11 mouse cellular contexts compared by ENCODE assay signal in the genomic region with DNA sequence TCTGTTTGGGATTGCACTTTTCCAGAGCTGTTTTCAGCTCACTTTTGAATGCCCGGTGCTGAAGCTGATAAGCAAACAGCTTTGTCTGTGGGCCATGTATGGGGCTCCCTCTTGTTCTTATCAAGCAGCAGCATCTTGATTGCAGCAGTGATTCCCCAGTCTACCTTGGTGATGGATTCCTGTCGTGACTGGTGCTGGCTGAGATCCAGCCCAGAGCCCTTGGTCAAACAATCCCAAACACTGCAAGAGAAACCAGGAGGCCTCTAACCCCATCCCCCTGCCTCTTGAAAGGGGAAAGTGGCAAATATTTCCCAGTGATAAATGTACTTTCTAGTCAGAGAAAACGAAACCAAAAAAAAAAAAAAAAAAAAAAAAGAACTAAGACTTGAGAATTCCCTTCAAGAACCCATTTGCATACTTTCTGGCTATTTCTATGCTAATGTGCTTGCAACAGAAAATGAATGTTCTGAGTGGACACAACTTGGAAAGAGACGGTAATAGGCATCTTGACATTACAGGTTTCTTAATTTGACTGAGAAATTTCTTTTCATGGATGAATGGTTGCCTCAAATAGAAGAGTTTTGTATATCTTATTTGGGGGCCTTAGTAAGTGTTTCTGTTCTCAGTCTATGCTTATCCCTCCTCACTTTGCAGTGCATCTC. TPM values are rescaled to one million over a fixed set of nuclear protein-coding genes. Genes with fewer than 3 reads are reported as not detected.
DNase-seq lines count a peak whose midpoint lies in the region; ATAC-seq and TF ChIP-seq lines count a peak whose summit lies in the region.
"Had no signal": no experiment of that assay in that cellular context is flagged by ENCODE, and none has a peak within 500 bp of the region (broad histone marks: within the 10 kb centered on the region; RNA-seq: fewer than 3 reads in every experiment).

No protein-coding gene starts in this region.

- WGBS in heart, embryonic 13.5 days = 22% methylated on average over 4 of the region's 4 CpGs
- 34% methylated on average over 4 of the region's 4 CpGs for WGBS in heart, adult 2 months
- 55% methylated on average over 4 of the region's 4 CpGs for WGBS in midbrain, embryonic 11.5 days
- 21% methylated on average over 4 of the region's 4 CpGs for WGBS in heart, embryonic 10.5 days

- H3K9me3 ChIP-seq in heart, embryonic 13.5 days = no peaks in the 10 kb centered on the region
- H3K9me3 ChIP-seq in midbrain, embryonic 11.5 days (ENCODE audit: control insufficient read depth, low read length) = no peaks in the 10 kb centered on the region
- no peaks in the 10 kb centered on the region for H3K9me3 ChIP-seq in heart, embryonic 10.5 days
- H3K9me3 ChIP-seq: limb, embryonic 12.5 days; midbrain, embryonic 10.5 days had no signal

- peak overlapping the region; percentile 16; the same call in 1 of the 2 replicates for H3K4me2 ChIP-seq in heart, embryonic 13.5 days
- no peak overlapping the region for H3K4me2 ChIP-seq in midbrain, embryonic 11.5 days
- H3K4me2 ChIP-seq: limb, embryonic 12.5 days had no signal

- no peak overlapping the region for H3K27ac ChIP-seq in heart, embryonic 13.5 days (replicated peaks)
- no peak overlapping the region for H3K27ac ChIP-seq in heart, adult 2 months
- H3K27ac ChIP-seq in midbrain, embryonic 11.5 days (ENCODE audit: low read depth, low read length) = no peak overlapping the region
- H3K27ac ChIP-seq in heart, embryonic 10.5 days = no peak overlapping the region
- H3K27ac ChIP-seq: limb, embryonic 12.5 days; midbrain, embryonic 10.5 days had no signal

- peaks cover 13% of the 10 kb centered on the region for H3K4me1 ChIP-seq in heart, embryonic 13.5 days
- H3K4me1 ChIP-seq in heart, adult 2 months (ENCODE audit: control insufficient read depth, insufficient read depth, low read length) = no peaks in the 10 kb centered on the region
- H3K4me1 ChIP-seq in midbrain, embryonic 11.5 days (ENCODE audit: control insufficient read depth, insufficient read depth, low read length) = no peaks in the 10 kb centered on the region
- peaks cover 12% of the 10 kb centered on the region; the same call in 1 of the 2 replicates for H3K4me1 ChIP-seq in heart, embryonic 10.5 days
- H3K4me1 ChIP-seq: limb, embryonic 12.5 days; midbrain, embryonic 10.5 days had no signal

- no peaks in the 10 kb centered on the region for H3K79me2 ChIP-seq in heart, adult 2 months (replicated peaks; ENCODE audit: control insufficient read depth, insufficient read depth, low read length)

- TF ChIP-seq CTCF in heart, adult 2 months (IDR thresholded peaks at IDR 0.05) = no peak

- ATAC-seq in heart, embryonic 13.5 days (ENCODE audit: extremely low read depth, insufficient number of reproducible peaks, low FRiP score, low TSS enrichment) = no peak
- ATAC-seq in midbrain, embryonic 11.5 days (ENCODE audit: low FRiP score) = no peak

- H3K4me3 ChIP-seq in heart, embryonic 13.5 days = no peak overlapping the region
- H3K4me3 ChIP-seq in heart, adult 2 months = no peak overlapping the region
- no peak overlapping the region for H3K4me3 ChIP-seq in midbrain, embryonic 11.5 days (ENCODE audit: low read depth, low read length)
- H3K4me3 ChIP-seq in heart, embryonic 10.5 days = no peak overlapping the region
- H3K4me3 ChIP-seq: limb, embryonic 12.5 days; midbrain, embryonic 10.5 days had no signal

- no peak overlapping the region for H3K9ac ChIP-seq in heart, embryonic 13.5 days
- H3K9ac ChIP-seq in heart, adult 2 months (ENCODE audit: low read depth, low read length) = no peak overlapping the region
- no peak overlapping the region for H3K9ac ChIP-seq in midbrain, embryonic 11.5 days (ENCODE audit: low read length)
- H3K9ac ChIP-seq: limb, embryonic 12.5 days had no signal

- no peaks in the 10 kb centered on the region for H3K27me3 ChIP-seq in heart, embryonic 13.5 days (replicated peaks)
- H3K27me3 ChIP-seq in heart, adult 2 months (ENCODE audit: control insufficient read depth, insufficient read depth, low read length) = no peaks in the 10 kb centered on the region
- no peaks in the 10 kb centered on the region for H3K27me3 ChIP-seq in midbrain, embryonic 11.5 days (ENCODE audit: control insufficient read depth, insufficient read depth, low read length)
- H3K27me3 ChIP-seq in heart, embryonic 10.5 days (ENCODE audit: insufficient read depth, poor library complexity, severe bottlenecking) = no peaks in the 10 kb centered on the region
- H3K27me3 ChIP-seq: limb, embryonic 12.5 days had no signal

- intact Hi-C loops in heart, adult 2 months (cut with DNase I) = no loop called here

- no peak for DNase-seq in heart, adult 2 months
- peak; percentile 42 for DNase-seq in 3T3-L1 (ENCODE audit: low read depth, low spot score)
- peak; percentile 42 for DNase-seq in adrenal gland, postnatal 10 days
- peak; percentile 30 for DNase-seq in kidney, postnatal 10 days
- DNase-seq in midbrain, embryonic 11.5 days (ENCODE audit: low spot score, missing footprints) = no peak
- no peak for DNase-seq in gastrocnemius, postnatal 10 days
- no peak for DNase-seq in heart, embryonic 10.5 days (ENCODE audit: low spot score)
- DNase-seq: cerebellum, adult 9-11 months had no signal

- no peak for TF ChIP-seq POLR2A in heart, adult 2 months (IDR thresholded peaks at IDR 0.05; ENCODE audit: insufficient read depth, low read depth, low read length)

- H3K36me3 ChIP-seq in heart, embryonic 13.5 days = no peaks in the 10 kb centered on the region
- H3K36me3 ChIP-seq in heart, adult 2 months (ENCODE audit: control insufficient read depth, insufficient read depth, low read length) = no peaks in the 10 kb centered on the region
- H3K36me3 ChIP-seq in midbrain, embryonic 11.5 days (ENCODE audit: control insufficient read depth, insufficient read depth, low read length) = no peaks in the 10 kb centered on the region
- no peaks in the 10 kb centered on the region for H3K36me3 ChIP-seq in heart, embryonic 10.5 days
- H3K36me3 ChIP-seq: limb, embryonic 12.5 days; midbrain, embryonic 10.5 days had no signal

- TF ChIP-seq EP300 in heart, adult 2 months (IDR thresholded peaks at IDR 0.05; ENCODE audit: insufficient read depth, low read depth, low read length) = no peak

RNA-seq across cellular contexts. Expression of gene Cobll1, which starts 40.0 kb away (rescaled TPM):
- polyA plus RNA-seq in heart, embryonic 13.5 days (2015; fragmentation: Nextera tagmentation; extraction: Ambion mirVana) = 7.9 and 8.1 TPM in 2 replicates
- total RNA-seq in heart, adult 2 months (2021) = 10 to 100 TPM; 53.3 to 76.8 TPM
- polyA plus RNA-seq in heart, adult 2 months (2012; rRNA removed) = 19.3 and 35.1 TPM in 2 replicates
- total RNA-seq in adrenal gland, postnatal 10 days (2021) = 100 to 1,000 TPM; 106 to 124 TPM
- polyA plus RNA-seq in midbrain, embryonic 11.5 days (2014; fragmentation: Nextera tagmentation; extraction: Ambion mirVana) = 2.0 TPM in 2 replicates
- 1 to 10 TPM; 7.3 to 9.2 TPM for total RNA-seq in gastrocnemius, postnatal 10 days (2021)
- polyA plus RNA-seq in heart, embryonic 10.5 days (2016; fragmentation: Nextera tagmentation; extraction: Ambion mirVana) = 9.8 and 13.9 TPM in 2 replicates

Comparison
In these comparisons a context has a peak if more than half of its experiments do, and no peak if none do; other contexts are left out.
1. DNase-seq: peak in 3T3-L1 (single experiment), adrenal gland, postnatal 10 days (single experiment) and kidney, postnatal 10 days (single experiment); none in heart, adult 2 months (0 of 2), midbrain, embryonic 11.5 days (single experiment), gastrocnemius, postnatal 10 days (single experiment) and heart, embryonic 10.5 days (single experiment).